Comparison of ENCODE assay signal across 11 mouse cellular contexts in the genomic region with DNA sequence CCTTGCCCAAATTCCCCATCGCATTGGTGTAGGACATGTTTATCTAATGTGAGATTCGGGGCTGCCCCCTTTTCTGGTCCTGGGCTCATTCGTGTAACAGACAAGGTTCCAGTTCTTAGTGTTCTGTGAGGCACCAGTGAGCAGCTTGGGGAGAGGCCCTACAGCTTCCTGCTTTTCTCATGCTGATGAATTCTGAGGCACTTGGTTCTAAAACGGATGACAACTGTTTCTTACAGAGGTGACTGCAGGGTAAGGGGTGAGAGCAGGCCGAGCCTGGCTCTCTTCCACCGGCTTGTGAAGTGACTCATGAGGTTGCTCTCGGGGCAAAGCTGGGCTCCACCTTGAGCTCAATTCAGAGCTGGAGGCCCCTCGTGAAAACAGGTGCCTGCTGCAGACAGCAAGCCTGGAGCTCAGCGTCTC.
A peak's percentile ranks its signal among the peaks of the same experiment; 100 is the strongest.
DNase-seq lines count a peak whose midpoint lies in the region; TF ChIP-seq lines count a peak whose summit lies in the region.
"Had no signal": no experiment of that assay in that cellular context is flagged by ENCODE, and none has a peak within 500 bp of the region (broad histone marks: within the 10 kb centered on the region; RNA-seq: fewer than 3 reads in every experiment).

No protein-coding gene starts in this region.

- intact Hi-C loops in gastrocnemius, adult 2 months (cut with DNase I), result no loop called here
- intact Hi-C loops in gastrocnemius, postnatal 14 days (cut with DNase I; ENCODE audit: low total_unique reads), result no loop called here

- no peak for TF ChIP-seq CTCF in gastrocnemius, adult 2 months (IDR thresholded peaks at IDR 0.05)

- DNase-seq in gastrocnemius, adult 2 months, result peak; percentile 63
- no peak for DNase-seq in gastrocnemius, postnatal 4 days (ENCODE audit: low spot score in 2 of 2)
- peak; percentile 54 for DNase-seq in urinary bladder, postnatal 14 days (ENCODE audit: low spot score)
- DNase-seq in urinary bladder, postnatal 10 days (ENCODE audit: low spot score), result no peak
- peak; percentile 35 for DNase-seq in gastrocnemius, postnatal 14 days
- no peak for DNase-seq in frontal cortex, postnatal 10 days (ENCODE audit: low spot score in 2 of 2)
- no peak for DNase-seq in right cerebral cortex, postnatal 25 days
- no peak for DNase-seq in right cerebral cortex, postnatal 10 days (ENCODE audit: low spot score in 2 of 2)
- DNase-seq: kidney, adult 11 months; left cerebral cortex, postnatal 4 days; lung, postnatal 36 days had no signal

- no peak overlapping the region for H3K4me3 ChIP-seq in gastrocnemius, adult 2 months

- peak overlapping the region; percentile 67 for H3K27ac ChIP-seq in gastrocnemius, adult 2 months

Comparison
In these comparisons a context has a peak if more than half of its experiments do, and no peak if none do; other contexts are left out.
1. DNase-seq: peak in gastrocnemius, adult 2 months (single experiment), urinary bladder, postnatal 14 days (single experiment) and gastrocnemius, postnatal 14 days (single experiment); none in gastrocnemius, postnatal 4 days (0 of 2), urinary bladder, postnatal 10 days (single experiment), frontal cortex, postnatal 10 days (0 of 2), right cerebral cortex, postnatal 25 days (single experiment) and right cerebral cortex, postnatal 10 days (0 of 2).